Mouse (Mus musculus): ENCODE measurements around the gene Nkx2-5. TPM values are rescaled to one million over a fixed set of nuclear protein-coding genes. Genes with fewer than 3 reads are reported as not detected.

Nkx2-5 gene
- polyA plus RNA-seq, 1 experiment from 2014 or later, result not detected

- H3K4me1 ChIP-seq (replicated peaks; ENCODE audit: control insufficient read depth, insufficient read depth, low read length), result no peaks in the 10 kb centered on the region
- WGBS, result 57% methylated on average over 4 of the region's 4 CpGs
- DNase-seq (ENCODE audit: low spot score) (no peak), ATAC-seq (ENCODE audit: low FRiP score) (no peak)
- H3K9ac ChIP-seq, result no peak overlapping the region
- H3K9me3 ChIP-seq (ENCODE audit: control insufficient read depth, low read length), result peaks cover 5% of the 10 kb centered on the region; the same call in 1 of the 2 replicates
- H3K36me3 ChIP-seq (replicated peaks; ENCODE audit: control insufficient read depth, insufficient read depth), result no peaks in the 10 kb centered on the region
- no peak overlapping the region for H3K4me2 ChIP-seq (replicated peaks)
- peaks cover 47% of the 10 kb centered on the region for H3K27me3 ChIP-seq (ENCODE audit: control insufficient read depth, insufficient read depth, low read length)
- no peak overlapping the region for H3K4me3 ChIP-seq (replicated peaks; ENCODE audit: low read length)
- H3K27ac ChIP-seq, result no peak overlapping the region
These were observed 16.1 kb upstream of the Nkx2-5 start for GRCm38 (mm10) chr17:26860906-26861305.

- Histone ChIP-seq H3K9ac (no peak overlapping the region), H3K4me3 (replicated peaks; ENCODE audit: low read length) (no peak overlapping the region), H3K36me3 (replicated peaks; ENCODE audit: control insufficient read depth, insufficient read depth) (no peaks in the 10 kb centered on the region), H3K9me3 (ENCODE audit: control insufficient read depth, low read length) (no peaks in the 10 kb centered on the region), H3K4me2 (replicated peaks) (no peak overlapping the region), H3K27me3 (ENCODE audit: control insufficient read depth, insufficient read depth, low read length) (peaks cover 98% of the 10 kb centered on the region), H3K27ac (no peak overlapping the region), H3K4me1 (replicated peaks; ENCODE audit: control insufficient read depth, insufficient read depth, low read length) (no peaks in the 10 kb centered on the region)
- no peak for DNase-seq (ENCODE audit: low spot score)
- no peak for ATAC-seq (ENCODE audit: low FRiP score)
- WGBS, result 4% methylated on average over 4 of the region's 4 CpGs
These were observed 7.5 kb upstream of the Nkx2-5 start for GRCm38 (mm10) chr17:26852262-26852661.

GRCm38 (mm10) chr17:26851136-26851460 is 6.3 kb upstream of the Nkx2-5 start:
- Histone ChIP-seq H3K27me3 (ENCODE audit: control insufficient read depth, insufficient read depth, low read length) (peaks cover 95% of the 10 kb centered on the region), H3K27ac (no peak overlapping the region), H3K9ac (no peak overlapping the region), H3K4me2 (replicated peaks) (no peak overlapping the region), H3K4me3 (replicated peaks; ENCODE audit: low read length) (no peak overlapping the region), H3K4me1 (replicated peaks; ENCODE audit: control insufficient read depth, insufficient read depth, low read length) (no peaks in the 10 kb centered on the region), H3K9me3 (ENCODE audit: control insufficient read depth, low read length) (no peaks in the 10 kb centered on the region), H3K36me3 (replicated peaks; ENCODE audit: control insufficient read depth, insufficient read depth) (no peaks in the 10 kb centered on the region)
- DNase-seq (ENCODE audit: low spot score) (no peak), ATAC-seq (ENCODE audit: low FRiP score) (no peak)
- WGBS, result 2% methylated on average over 8 of the region's 8 CpGs

GRCm38 (mm10) chr17:26850358-26851135 is 5.7 kb upstream of the Nkx2-5 start:
- Histone ChIP-seq H3K9ac (no peak overlapping the region), H3K36me3 (replicated peaks; ENCODE audit: control insufficient read depth, insufficient read depth) (no peaks in the 10 kb centered on the region), H3K4me1 (replicated peaks; ENCODE audit: control insufficient read depth, insufficient read depth, low read length) (no peaks in the 10 kb centered on the region), H3K4me3 (replicated peaks; ENCODE audit: low read length) (peak overlapping the region; percentile 0; the same call in 1 of the 2 replicates), H3K27ac (no peak overlapping the region), H3K27me3 (ENCODE audit: control insufficient read depth, insufficient read depth, low read length) (peaks cover 95% of the 10 kb centered on the region), H3K4me2 (replicated peaks) (no peak overlapping the region), H3K9me3 (ENCODE audit: control insufficient read depth, low read length) (no peaks in the 10 kb centered on the region)
- ATAC-seq (ENCODE audit: low FRiP score), result no peak
- WGBS, result under 1% methylated on average over 48 of the region's 48 CpGs
- DNase-seq (ENCODE audit: low spot score), result no peak

- DNase-seq (ENCODE audit: low spot score) (no peak), ATAC-seq (ENCODE audit: low FRiP score) (no peak)
- H3K4me3 ChIP-seq (replicated peaks; ENCODE audit: low read length), result peak overlapping the region; percentile 0; the same call in 1 of the 2 replicates
- no peak overlapping the region; the same call in 1 of the 2 replicates for H3K4me2 ChIP-seq (replicated peaks)
- peaks cover 95% of the 10 kb centered on the region for H3K27me3 ChIP-seq (ENCODE audit: control insufficient read depth, insufficient read depth, low read length)
- WGBS, result under 1% methylated on average over 44 of the region's 44 CpGs
- no peaks in the 10 kb centered on the region for H3K9me3 ChIP-seq (ENCODE audit: control insufficient read depth, low read length)
- no peaks in the 10 kb centered on the region for H3K4me1 ChIP-seq (replicated peaks; ENCODE audit: control insufficient read depth, insufficient read depth, low read length)
- no peak overlapping the region for H3K27ac ChIP-seq
- H3K9ac ChIP-seq, result no peak overlapping the region
- H3K36me3 ChIP-seq (replicated peaks; ENCODE audit: control insufficient read depth, insufficient read depth), result no peaks in the 10 kb centered on the region
These were observed 5.0 kb upstream of the Nkx2-5 start for GRCm38 (mm10) chr17:26849746-26850357.

GRCm38 (mm10) chr17:26849106-26849745 is 4.4 kb upstream of the Nkx2-5 start:
- Histone ChIP-seq H3K27me3 (ENCODE audit: control insufficient read depth, insufficient read depth, low read length) (peaks cover 95% of the 10 kb centered on the region), H3K4me3 (replicated peaks; ENCODE audit: low read length) (no peak overlapping the region; the same call in 1 of the 2 replicates), H3K36me3 (replicated peaks; ENCODE audit: control insufficient read depth, insufficient read depth) (no peaks in the 10 kb centered on the region), H3K4me2 (replicated peaks) (no peak overlapping the region), H3K9me3 (ENCODE audit: control insufficient read depth, low read length) (no peaks in the 10 kb centered on the region), H3K9ac (no peak overlapping the region), H3K27ac (no peak overlapping the region), H3K4me1 (replicated peaks; ENCODE audit: control insufficient read depth, insufficient read depth, low read length) (no peaks in the 10 kb centered on the region)
- WGBS, result 3% methylated on average over 19 of the region's 19 CpGs
- no peak for ATAC-seq (ENCODE audit: low FRiP score)
- DNase-seq (ENCODE audit: low spot score), result no peak

- no peaks in the 10 kb centered on the region for H3K9me3 ChIP-seq (ENCODE audit: control insufficient read depth, low read length)
- H3K4me3 ChIP-seq (replicated peaks; ENCODE audit: low read length), result no peak overlapping the region
- no peaks in the 10 kb centered on the region for H3K36me3 ChIP-seq (replicated peaks; ENCODE audit: control insufficient read depth, insufficient read depth)
- H3K27me3 ChIP-seq (ENCODE audit: control insufficient read depth, insufficient read depth, low read length), result peaks cover 94% of the 10 kb centered on the region
- H3K9ac ChIP-seq, result no peak overlapping the region
- ATAC-seq (ENCODE audit: low FRiP score), result no peak
- no peak overlapping the region for H3K4me2 ChIP-seq (replicated peaks)
- 4% methylated on average over 6 of the region's 6 CpGs for WGBS
- H3K4me1 ChIP-seq (replicated peaks; ENCODE audit: control insufficient read depth, insufficient read depth, low read length), result no peaks in the 10 kb centered on the region
- DNase-seq (ENCODE audit: low spot score), result no peak
- no peak overlapping the region for H3K27ac ChIP-seq
These were observed 3.4 kb upstream of the Nkx2-5 start for GRCm38 (mm10) chr17:26848236-26848635.

GRCm38 (mm10) chr17:26847801-26848200 is 3.0 kb upstream of the Nkx2-5 start:
- 4% methylated on average over 5 of the region's 5 CpGs for WGBS
- Histone ChIP-seq H3K27me3 (ENCODE audit: control insufficient read depth, insufficient read depth, low read length) (peaks cover 94% of the 10 kb centered on the region), H3K4me2 (replicated peaks) (no peak overlapping the region), H3K27ac (no peak overlapping the region), H3K9me3 (ENCODE audit: control insufficient read depth, low read length) (no peaks in the 10 kb centered on the region), H3K4me1 (replicated peaks; ENCODE audit: control insufficient read depth, insufficient read depth, low read length) (no peaks in the 10 kb centered on the region), H3K36me3 (replicated peaks; ENCODE audit: control insufficient read depth, insufficient read depth) (no peaks in the 10 kb centered on the region), H3K9ac (no peak overlapping the region), H3K4me3 (replicated peaks; ENCODE audit: low read length) (no peak overlapping the region)
- ATAC-seq (ENCODE audit: low FRiP score) (no peak), DNase-seq (ENCODE audit: low spot score) (no peak)

GRCm38 (mm10) chr17:26846411-26846810 is 1.6 kb upstream of the Nkx2-5 start:
- DNase-seq (ENCODE audit: low spot score), result no peak
- H3K9me3 ChIP-seq (ENCODE audit: control insufficient read depth, low read length), result no peaks in the 10 kb centered on the region
- H3K4me2 ChIP-seq (replicated peaks), result no peak overlapping the region
- no peak overlapping the region for H3K9ac ChIP-seq
- WGBS, result 5% methylated on average over 8 of the region's 8 CpGs
- H3K4me1 ChIP-seq (replicated peaks; ENCODE audit: control insufficient read depth, insufficient read depth, low read length), result no peaks in the 10 kb centered on the region
- no peak overlapping the region for H3K27ac ChIP-seq
- no peaks in the 10 kb centered on the region for H3K36me3 ChIP-seq (replicated peaks; ENCODE audit: control insufficient read depth, insufficient read depth)
- no peak for ATAC-seq (ENCODE audit: low FRiP score)
- no peak overlapping the region for H3K4me3 ChIP-seq (replicated peaks; ENCODE audit: low read length)
- peaks cover 94% of the 10 kb centered on the region for H3K27me3 ChIP-seq (ENCODE audit: control insufficient read depth, insufficient read depth, low read length)

Measured in hindbrain, embryonic 14.5 days (tissue).